Mouse (Mus musculus) ovary, adult 10 weeks (tissue): ENCODE measurements around the gene Fut4. TPM values are rescaled to one million over a fixed set of nuclear protein-coding genes. Genes with fewer than 3 reads are reported as not detected.

Experiments used
- polyA plus RNA-seq: library from polyadenylated mRNA; stranded (reverse); fragments of 350-450 nt; fragmentation: Illumina TruSeq; extraction: RNeasy Lipid Tissue Mini Kit (QIAGEN cat#74804); gene quantifications from one replicate; pipeline ENCODE4 v1.2.3, GENCODE M21; 2014

Gene Fut4
- 3.5 TPM for polyA plus RNA-seq

GRCm38 (mm10) chr9:14752001-14752522 is at the start of gene Fut4:
Gene Fut4, minus strand, starts transcription at chr9:14752393.

GRCm38 (mm10) chr9:14784039-14785002 is 32.1 kb upstream of the Fut4 start, which contains the start of the genes Mre11a and Ankrd49:
Gene Mre11a, plus strand, starts transcription at chr9:14784654.
Gene Ankrd49, minus strand, starts transcription at chr9:14784856.

GRCm38 (mm10) chr9:14770803-14771471 is 18.7 kb upstream of the Fut4 start, which contains the start of gene 1700012B09Rik:
Gene 1700012B09Rik, minus strand, starts transcription at chr9:14771030.

GRCm38 (mm10) chr9:14740151-14740924 is 11.9 kb downstream of the Fut4 start, which contains the start of gene Piwil4:
Gene Piwil4, minus strand, starts transcription at chr9:14740733.

Other genes starting within 250 kb of the Fut4 start
- gene Amotl1, start 107.3 kb downstream of the Fut4 start, polyA plus RNA-seq, result 20.6 TPM
- gene Piwil4, start 11.7 kb downstream of the Fut4 start, polyA plus RNA-seq, result 0.43 TPM
- 1.9 TPM for gene 1700012B09Rik, start 18.6 kb upstream of the Fut4 start, polyA plus RNA-seq
- gene Mre11a, start 32.3 kb upstream of the Fut4 start, polyA plus RNA-seq, result 82.6 TPM
- 61.9 TPM for gene Ankrd49, start 32.5 kb upstream of the Fut4 start, polyA plus RNA-seq
- gene Gpr83, start 107.8 kb upstream of the Fut4 start, polyA plus RNA-seq, result 1.3 TPM
- not detected for gene Izumo1r, start 151.6 kb upstream of the Fut4 start, polyA plus RNA-seq